Mouse (Mus musculus) MEL (cell line): ENCODE data around the gene Gas1. TPM values are rescaled to one million over a fixed set of nuclear protein-coding genes. Genes with fewer than 3 reads are reported as not detected.

Experiments used
- DNase-seq: peaks from one replicate; pipeline ENCODE4 v3.0.0; 2011; ENCODE audit warnings: low read depth, low spot score
- H3K27ac ChIP-seq: 2 replicates; pipeline ENCODE4 v1.5.1; 2012; ENCODE audit warnings: low read depth, mild to moderate bottlenecking, control low read depth, low read length, moderate library complexity; ENCODE audit not compliant: control insufficient read depth
- H3K27me3 ChIP-seq, 2 experiments: fragments of 150-350 bp in 1 of 2; sonication (generic) in 1 of 2; 2 replicates each; pipeline ENCODE4 v1.6.1; 2012; ENCODE audit warnings: low read length in 2 of 2, mild to moderate bottlenecking in 2 of 2, improper control_type of control experiment in 1 of 2, moderate library complexity in 1 of 2; ENCODE audit not compliant: insufficient read depth in 2 of 2, control insufficient read depth in 1 of 2
- H3K36me3 ChIP-seq, 2 experiments: 2 replicates each; pipeline ENCODE4 v1.6.1; 2012 to 2014; ENCODE audit warnings: low read length in 2 of 2, improper control_type of control experiment in 1 of 2, inconsistent platforms in 1 of 2, mild to moderate bottlenecking in 1 of 2; ENCODE audit not compliant: insufficient read depth in 2 of 2, control insufficient read depth in 1 of 2
- H3K4me1 ChIP-seq, 2 experiments: fragments of 150-350 bp in 1 of 2; sonication (generic) in 1 of 2; 2 replicates each; pipeline ENCODE4 v1.6.1; 2012; ENCODE audit warnings: low read length in 2 of 2, improper control_type of control experiment in 1 of 2, mild to moderate bottlenecking in 1 of 2; ENCODE audit not compliant: insufficient read depth in 2 of 2, control insufficient read depth in 1 of 2
- H3K4me3 ChIP-seq, 2 experiments: fragments of 150-350 bp in 1 of 2; sonication (generic) in 1 of 2; 2 replicates each; pipeline ENCODE4 v1.5.1; 2012; ENCODE audit warnings: low read depth in 2 of 2, low read length in 2 of 2, mild to moderate bottlenecking in 2 of 2, moderate library complexity in 2 of 2, control low read depth in 1 of 2, improper control_type of control experiment in 1 of 2; ENCODE audit not compliant: control insufficient read depth in 1 of 2, insufficient read depth in 1 of 2
- H3K79me2 ChIP-seq: 2 replicates; pipeline ENCODE4 v1.6.1; 2012; ENCODE audit warnings: mild to moderate bottlenecking, low read length, moderate library complexity; ENCODE audit not compliant: control insufficient read depth, poor library complexity, insufficient read depth
- H3K9ac ChIP-seq: 2 replicates; pipeline ENCODE4 v1.6.1; 2012; ENCODE audit warnings: low read depth, mild to moderate bottlenecking, control low read depth, low read length, moderate library complexity; ENCODE audit not compliant: control insufficient read depth, poor library complexity, severe bottlenecking
- H3K9me3 ChIP-seq: fragments of 150-350 bp; sonication (generic); replicated peaks from 2 replicates; pipeline ENCODE4 v1.6.1; 2012; ENCODE audit warnings: mild to moderate bottlenecking, low read length, improper control_type of control experiment, moderate library complexity; ENCODE audit not compliant: insufficient read depth
- BHLHE40 ChIP-seq: IDR thresholded peaks from 2 replicates; pipeline ENCODE4 v1.6.1; 2012; ENCODE audit warnings: low read depth, mild to moderate bottlenecking, inconsistent platforms, low read length, improper control_type of control experiment, borderline replicate concordance
- CHD1 ChIP-seq: IDR thresholded peaks from 2 replicates; pipeline ENCODE4 v1.6.1; 2012; ENCODE audit warnings: low read depth, mild to moderate bottlenecking, inconsistent platforms, low read length, improper control_type of control experiment
- CTCF ChIP-seq, 3 experiments: IDR thresholded peaks in 2 of 3; conservative IDR thresholded peaks in 1 of 3; 2 replicates each; pipeline ENCODE4 v1.5.1; 2011 to 2012; ENCODE audit warnings: low read length in 3 of 3, low read depth in 2 of 3, mild to moderate bottlenecking in 2 of 3, improper control_type of control experiment in 1 of 3, inconsistent platforms in 1 of 3, mixed read lengths in 1 of 3, moderate library complexity in 1 of 3; ENCODE audit not compliant: control insufficient read depth in 1 of 3, insufficient read depth in 1 of 3, poor library complexity in 1 of 3, severe bottlenecking in 1 of 3
- E2F4 ChIP-seq: IDR thresholded peaks from 2 replicates; pipeline ENCODE4 v1.6.1; 2011; ENCODE audit warnings: low read depth, low read length, improper control_type of control experiment, borderline replicate concordance
- ELF1 ChIP-seq: IDR thresholded peaks from 2 replicates; pipeline ENCODE4 v1.6.1; 2014; ENCODE audit warnings: low read depth, mild to moderate bottlenecking, inconsistent platforms, low read length, improper control_type of control experiment, moderate library complexity
- ETS1 ChIP-seq: IDR thresholded peaks from 2 replicates; pipeline ENCODE4 v1.6.1; 2012; ENCODE audit warnings: low read depth, mild to moderate bottlenecking, inconsistent platforms, low read length, improper control_type of control experiment, moderate library complexity
- GABPA ChIP-seq: IDR thresholded peaks from 2 replicates; pipeline ENCODE4 v1.6.1; 2012; ENCODE audit warnings: low read depth, mild to moderate bottlenecking, inconsistent platforms, low read length, improper control_type of control experiment, moderate library complexity
- GATA1 ChIP-seq: IDR thresholded peaks from 2 replicates; pipeline ENCODE4 v1.6.1; 2011; ENCODE audit warnings: low read depth, low read length, improper control_type of control experiment
- JUND ChIP-seq: IDR thresholded peaks from 2 replicates; pipeline ENCODE4 v1.6.1; 2011; ENCODE audit warnings: low read depth, mild to moderate bottlenecking, improper control_type of control experiment, low read length
- KAT2A ChIP-seq: conservative IDR thresholded peaks from 2 replicates; pipeline ENCODE4 v1.6.1; 2012; ENCODE audit warnings: low read depth, low read length, improper control_type of control experiment, inconsistent platforms
- MAFK ChIP-seq: IDR thresholded peaks from 2 replicates; pipeline ENCODE4 v1.6.1; 2011; ENCODE audit warnings: low read depth, mild to moderate bottlenecking, low read length, improper control_type of control experiment, borderline replicate concordance
- MAX ChIP-seq: IDR thresholded peaks from 2 replicates; pipeline ENCODE4 v1.6.1; 2011; ENCODE audit warnings: low read length, improper control_type of control experiment
- MEF2A ChIP-seq: IDR thresholded peaks from 2 replicates; pipeline ENCODE4 v1.6.1; 2014; ENCODE audit warnings: low read depth, mild to moderate bottlenecking, inconsistent platforms, low read length, improper control_type of control experiment; ENCODE audit not compliant: poor library complexity, insufficient replicate concordance, severe bottlenecking; ENCODE audit errors: extremely low read depth
- MXI1 ChIP-seq: IDR thresholded peaks from 2 replicates; pipeline ENCODE4 v1.6.1; 2011; ENCODE audit warnings: mild to moderate bottlenecking, low read depth, low read length, improper control_type of control experiment
- MYB ChIP-seq: IDR thresholded peaks from 2 replicates; pipeline ENCODE4 v1.6.1; 2011; ENCODE audit warnings: mild to moderate bottlenecking, low read depth, low read length, improper control_type of control experiment
- MYC ChIP-seq: IDR thresholded peaks from 2 replicates; pipeline ENCODE4 v1.6.1; 2011; ENCODE audit warnings: low read depth, mild to moderate bottlenecking, low read length, improper control_type of control experiment, moderate library complexity
- NELFE ChIP-seq: IDR thresholded peaks from 2 replicates; pipeline ENCODE4 v1.6.1; 2011; ENCODE audit warnings: low read depth, low read length, improper control_type of control experiment
- NRF1 ChIP-seq: IDR thresholded peaks from 2 replicates; pipeline ENCODE4 v1.6.1; 2014; ENCODE audit warnings: low read depth, mild to moderate bottlenecking, inconsistent platforms, low read length, improper control_type of control experiment, moderate library complexity; ENCODE audit not compliant: poor library complexity, insufficient read depth, severe bottlenecking
- POLR2A ChIP-seq, 2 experiments: IDR thresholded peaks; 2 replicates each; pipeline ENCODE4 v1.6.1; 2011 to 2012; ENCODE audit warnings: low read length in 2 of 2, mild to moderate bottlenecking in 2 of 2, control low read depth in 1 of 2, improper control_type of control experiment in 1 of 2, low read depth in 1 of 2, moderate library complexity in 1 of 2; ENCODE audit not compliant: control insufficient read depth in 1 of 2, insufficient read depth in 1 of 2, poor library complexity in 1 of 2
- POLR2AphosphoS5 ChIP-seq: IDR thresholded peaks from 2 replicates; pipeline ENCODE4 v1.6.1; 2012; ENCODE audit warnings: low read depth, borderline replicate concordance, mild to moderate bottlenecking, inconsistent platforms, low read length, moderate library complexity, mixed read lengths
- RAD21 ChIP-seq: IDR thresholded peaks from 2 replicates; pipeline ENCODE4 v1.6.1; 2011; ENCODE audit warnings: mild to moderate bottlenecking, low read depth, low read length, improper control_type of control experiment
- SIN3A ChIP-seq: IDR thresholded peaks from 2 replicates; pipeline ENCODE4 v1.6.1; 2012; ENCODE audit warnings: low read length, improper control_type of control experiment, inconsistent platforms
- USF1 ChIP-seq: IDR thresholded peaks from 2 replicates; pipeline ENCODE4 v1.6.1; 2014; ENCODE audit warnings: low read depth, mild to moderate bottlenecking, inconsistent platforms, low read length, improper control_type of control experiment, moderate library complexity
- ZC3H11A ChIP-seq: IDR thresholded peaks from 2 replicates; pipeline ENCODE4 v1.6.1; 2012; ENCODE audit warnings: low read depth, mild to moderate bottlenecking, inconsistent platforms, low read length, improper control_type of control experiment
- ZNF384 ChIP-seq: IDR thresholded peaks from 2 replicates; pipeline ENCODE4 v1.6.1; 2012; ENCODE audit warnings: low read depth, mild to moderate bottlenecking, inconsistent platforms, low read length, improper control_type of control experiment
- polyA plus RNA-seq, 2 experiments: library from polyadenylated mRNA; stranded (reverse) in 1 of 2; unstranded in 1 of 2; fragments of >175 nt in 1 of 2; fragments of >200 nt in 1 of 2; gene quantifications; 2 replicates each; pipeline versions ENCODE4 v1.2.1 to v1.2.4; 2012; ENCODE audit warnings: low replicate concordance in 2 of 2, low read depth in 1 of 2; ENCODE audit not compliant: insufficient read length in 2 of 2, insufficient read depth in 1 of 2, missing spikeins in 1 of 2
- total RNA-seq: library from RNA; depleted of rRNA; stranded (reverse); fragments of 300-350 nt; gene quantifications from 2 replicates; pipeline ENCODE4 v1.2.3, GENCODE M21; 2012

Gas1 gene
- total and polyA plus RNA-seq, 3 experiments, result not detected

DNA sequence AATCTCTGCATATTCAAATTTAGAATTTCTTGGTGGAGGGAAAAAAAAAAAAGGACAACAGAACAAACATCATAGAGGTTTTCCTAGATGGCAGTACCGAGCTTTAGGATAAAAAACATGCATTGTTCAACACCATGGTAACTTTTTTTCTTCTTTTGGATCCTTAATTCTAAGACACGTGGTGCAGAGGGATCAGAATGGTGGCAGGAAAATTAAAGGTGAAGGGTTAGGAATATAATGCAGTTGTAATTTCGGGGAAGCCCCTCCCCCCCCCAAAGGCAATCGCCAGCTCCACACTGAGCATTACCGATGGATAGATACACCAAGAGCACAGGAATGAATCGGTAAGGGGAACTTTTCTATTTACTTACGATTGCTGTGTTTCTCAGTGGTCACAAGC is 2.2 kb downstream of the Gas1 start:
- no peak for TF ChIP-seq SIN3A
- no peak for TF ChIP-seq RAD21
- no peak for TF ChIP-seq USF1
- TF ChIP-seq NELFE, result no peak
- no peak for TF ChIP-seq MYC
- TF ChIP-seq BHLHE40, result no peak
- Histone ChIP-seq H3K27ac (no peak overlapping the region), H3K36me3 (no peaks in the 10 kb centered on the region), H3K9me3 (no peaks in the 10 kb centered on the region), H3K79me2 (no peaks in the 10 kb centered on the region), H3K4me3 (no peak overlapping the region), H3K4me1 (no peaks in the 10 kb centered on the region), H3K9ac (no peak overlapping the region), H3K27me3 (no peaks in the 10 kb centered on the region)
- DNase-seq, result no peak

DNA sequence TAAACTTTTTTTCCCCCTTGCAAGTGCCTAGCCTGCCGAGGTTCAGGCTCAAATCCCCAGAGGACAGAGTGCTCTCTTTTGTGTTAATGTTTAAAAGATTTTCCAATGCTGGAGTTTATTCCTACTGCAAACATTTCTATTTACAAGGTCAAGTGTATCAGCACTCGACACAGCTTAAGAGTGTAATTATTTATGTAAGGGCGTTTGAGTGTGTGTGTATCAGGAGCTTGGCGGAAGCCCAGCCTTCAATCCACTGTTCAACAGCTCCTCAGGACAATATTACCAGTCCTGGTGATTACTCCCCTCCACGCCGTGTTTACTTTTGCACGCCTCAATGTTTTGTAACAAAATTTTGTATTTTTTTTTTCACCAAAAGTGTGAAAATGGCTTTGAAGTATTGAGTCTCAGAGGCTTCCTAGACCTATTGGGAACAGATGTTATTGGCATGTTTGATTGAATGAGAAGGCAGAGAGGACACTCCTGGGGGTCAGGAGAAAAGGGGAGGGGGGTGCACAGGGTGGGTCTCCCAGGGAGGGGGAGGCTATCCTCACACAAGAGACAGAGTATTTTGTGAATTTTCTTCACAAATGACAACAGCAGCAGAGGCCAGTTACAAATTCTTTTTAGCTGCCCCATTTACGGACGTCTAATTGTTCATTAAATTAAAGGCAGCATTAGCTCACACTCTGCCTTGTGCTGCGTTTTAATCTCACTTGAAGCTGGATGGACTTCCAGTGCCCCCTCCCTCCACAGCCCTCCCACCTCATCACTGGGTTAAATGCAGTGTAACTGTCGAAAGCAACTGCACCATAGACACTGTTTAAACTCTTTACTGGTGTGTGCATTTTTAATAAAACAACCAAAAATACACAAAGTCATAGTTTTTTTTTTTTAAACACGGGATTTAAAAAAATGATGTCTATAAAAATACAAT is 3.3 kb downstream of the Gas1 start:
- no peaks in the 10 kb centered on the region for H3K79me2 ChIP-seq

DNA sequence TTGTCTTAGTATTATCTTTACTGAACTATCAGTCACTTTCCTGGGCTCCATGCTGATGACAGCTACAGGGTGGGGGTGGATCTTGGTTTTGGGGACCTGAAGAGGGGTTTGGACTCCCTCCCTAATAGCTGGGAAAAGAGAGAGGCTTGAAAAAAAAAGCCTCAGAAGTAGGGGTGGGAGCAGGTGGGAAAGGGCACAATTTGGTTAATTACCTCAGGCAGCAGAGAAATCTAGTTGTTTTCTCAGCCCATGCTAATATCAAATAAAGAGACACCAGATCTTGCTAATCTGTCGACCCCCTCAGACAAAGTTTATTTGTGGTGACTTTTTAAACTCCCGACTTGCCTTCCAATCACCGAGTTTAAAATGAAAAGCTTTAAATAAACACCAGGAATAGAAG is 4.0 kb downstream of the Gas1 start:
- Histone ChIP-seq H3K9ac (no peak overlapping the region), H3K4me3 (no peak overlapping the region), H3K79me2 (no peaks in the 10 kb centered on the region), H3K9me3 (no peaks in the 10 kb centered on the region), H3K27ac (no peak overlapping the region), H3K36me3 (no peaks in the 10 kb centered on the region), H3K27me3 (no peaks in the 10 kb centered on the region), H3K4me1 (no peaks in the 10 kb centered on the region)
- no peak for DNase-seq
- TF ChIP-seq ETS1 (no peak), E2F4 (no peak), ZC3H11A (no peak), MAFK (no peak), KAT2A (no peak), MAX (no peak), GATA1 (no peak), MXI1 (no peak), NRF1 (no peak), CTCF (IDR thresholded peaks at IDR 0.05 in 2 of 3, conservative IDR thresholded peaks at IDR 0.05 in 1 of 3; ENCODE audit: control insufficient read depth in 1 of 3, insufficient read depth in 1 of 3, low read depth in 2 of 3, low read length in 3 of 3, poor library complexity in 1 of 3, severe bottlenecking in 1 of 3) (no peak), ELF1 (no peak), JUND (no peak), POLR2AphosphoS5 (no peak), NELFE (no peak), BHLHE40 (no peak), ZNF384 (no peak)

More for the DNA sequence above, 3.3 kb downstream of the Gas1 start:
- TF ChIP-seq E2F4 (no peak), ZNF384 (no peak), MAFK (no peak), MXI1 (no peak), MYC (no peak), MEF2A (no peak), GATA1 (no peak), ZC3H11A (no peak), MYB (no peak), NRF1 (no peak), POLR2A (IDR thresholded peaks at IDR 0.05; ENCODE audit: control insufficient read depth in 1 of 2, insufficient read depth in 1 of 2, low read depth in 1 of 2, low read length in 2 of 2, poor library complexity in 1 of 2) (no peak), CHD1 (no peak), GABPA (no peak)
- no peak for DNase-seq
- Histone ChIP-seq H3K4me1 (no peaks in the 10 kb centered on the region), H3K4me3 (no peak overlapping the region), H3K27ac (no peak overlapping the region), H3K9ac (no peak overlapping the region), H3K9me3 (no peaks in the 10 kb centered on the region), H3K27me3 (no peaks in the 10 kb centered on the region), H3K36me3 (no peaks in the 10 kb centered on the region)
